Mouse (Mus musculus): ENCODE measurements around the gene Ccrl2.

- TF ChIP-seq EP300 (IDR thresholded peaks at IDR 0.05; ENCODE audit: insufficient read depth, low read depth, low read length) (no peak), CTCF (IDR thresholded peaks at IDR 0.05; ENCODE audit: low read depth, low read length) (no peak), POLR2A (IDR thresholded peaks at IDR 0.05; ENCODE audit: insufficient read depth, low read length) (no peak)
Measured at GRCm38 (mm10) chr9:111094626-111095025, 37.3 kb upstream of the Ccrl2 start.

Measured in ES-Bruce4 (cell line).